Mouse (Mus musculus): ENCODE results near the gene Radil. TPM values are rescaled to one million over a fixed set of nuclear protein-coding genes. Genes with fewer than 3 reads are reported as not detected.

The Radil gene
- total and polyA plus RNA-seq, 3 experiments: not detected

DNA sequence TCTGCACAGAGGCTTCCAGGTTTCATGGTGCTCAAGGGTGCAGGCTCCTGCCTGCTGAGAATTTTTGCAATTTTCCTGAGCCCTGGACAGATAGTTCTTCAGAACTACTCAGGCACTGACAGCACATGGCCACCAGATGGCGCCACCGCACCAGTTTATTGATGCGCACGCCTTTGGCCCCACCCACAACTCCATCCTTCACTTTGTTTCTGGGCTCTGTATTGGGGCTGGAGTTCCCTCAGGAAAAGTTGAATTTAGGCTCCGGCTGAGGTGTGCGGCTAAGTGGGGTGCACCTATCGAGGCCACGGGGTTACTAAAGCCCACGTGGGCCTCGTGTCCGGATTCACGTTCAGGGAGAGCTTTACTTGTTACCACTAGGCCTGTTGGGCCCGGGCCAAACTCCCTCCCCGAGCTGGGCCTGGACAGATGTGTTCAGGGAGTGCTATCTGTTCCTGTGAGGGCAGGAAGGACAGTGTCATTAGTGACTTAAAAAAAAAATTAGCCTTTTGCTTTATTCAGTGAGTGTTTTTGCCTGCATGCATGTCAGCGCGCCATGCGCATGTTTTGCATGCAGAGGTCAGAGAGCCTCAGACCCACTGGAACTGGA, 72.0 kb downstream of the Radil start:
- no peaks in the 10 kb centered on the region for H3K9me3 ChIP-seq (replicated peaks; ENCODE audit: low read length)
- peak; percentile 71 for DNase-seq (ENCODE audit: extremely low read depth)
- in situ Hi-C loops (cut with MboI; ENCODE audit: low pct_ligation_motif_present, low pct_unique_long_range_greater_than_20kb, low sequenced_read_pairs) (no loop called here), dilution Hi-C loops (cut with MboI; ENCODE audit: extremely low pct_ligation_motif_present, extremely low pct_unique_long_range_greater_than_20kb, low sequenced_read_pairs) (no loop called here)
- TF ChIP-seq GABPA (IDR thresholded peaks at IDR 0.05; ENCODE audit: insufficient replicate concordance, low read depth, low read length): no peak
- TF ChIP-seq CTCF (conservative IDR thresholded peaks at IDR 0.05 in 1 of 2, IDR thresholded peaks at IDR 0.05 in 1 of 2; ENCODE audit: low read depth in 2 of 2, low read length in 2 of 2): peak; percentile 78 to 81
- no peak for TF ChIP-seq POLR2A (IDR thresholded peaks at IDR 0.05; ENCODE audit: low read depth, low read length)
- no peak for TF ChIP-seq USF1 (IDR thresholded peaks at IDR 0.05; ENCODE audit: low read depth, low read length)
- peak; percentile 53 for TF ChIP-seq SMC3 (IDR thresholded peaks at IDR 0.05; ENCODE audit: low read depth, low read length)
- TF ChIP-seq NRF1 (IDR thresholded peaks at IDR 0.05; ENCODE audit: low read depth, low read length): 0 out of 2 replicates have a peak, but pooled peaks have one; percentile 17
- no peak for TF ChIP-seq E2F4 (IDR thresholded peaks at IDR 0.05; ENCODE audit: insufficient replicate concordance, low read depth, low read length)
- peak; percentile 60 for TF ChIP-seq RAD21 (IDR thresholded peaks at IDR 0.05; ENCODE audit: low read depth, low read length)
- TF ChIP-seq TCF12 (IDR thresholded peaks at IDR 0.05; ENCODE audit: low read depth, low read length): no peak
- no peaks in the 10 kb centered on the region for H3K4me1 ChIP-seq (ENCODE audit: control insufficient read depth in 1 of 2, insufficient read depth in 2 of 2)
- no peak overlapping the region for H3K4me3 ChIP-seq (replicated peaks in 1 of 3; ENCODE audit: low read depth in 2 of 3, low read length in 2 of 3, poor library complexity in 1 of 3)
- no peak overlapping the region for H3K27ac ChIP-seq (ENCODE audit: insufficient read depth, low read depth)
- H3K27me3 ChIP-seq (replicated peaks): no peaks in the 10 kb centered on the region
- H3K9ac ChIP-seq (ENCODE audit: insufficient read depth, low read depth): no peak overlapping the region
- peaks cover 32 to 51% of the 10 kb centered on the region in 2 experiments for H3K36me3 ChIP-seq (replicated peaks in 1 of 2; ENCODE audit: control insufficient read depth in 1 of 2, insufficient read depth in 1 of 2, low read length in 1 of 2)
- H3K79me2 ChIP-seq (replicated peaks; ENCODE audit: control insufficient read depth, extremely low read depth, insufficient read depth, poor library complexity, severe bottlenecking): no peaks in the 10 kb centered on the region
- H3K4me2 ChIP-seq (ENCODE audit: insufficient read depth, low read depth, poor library complexity, severe bottlenecking): no peak overlapping the region

DNA sequence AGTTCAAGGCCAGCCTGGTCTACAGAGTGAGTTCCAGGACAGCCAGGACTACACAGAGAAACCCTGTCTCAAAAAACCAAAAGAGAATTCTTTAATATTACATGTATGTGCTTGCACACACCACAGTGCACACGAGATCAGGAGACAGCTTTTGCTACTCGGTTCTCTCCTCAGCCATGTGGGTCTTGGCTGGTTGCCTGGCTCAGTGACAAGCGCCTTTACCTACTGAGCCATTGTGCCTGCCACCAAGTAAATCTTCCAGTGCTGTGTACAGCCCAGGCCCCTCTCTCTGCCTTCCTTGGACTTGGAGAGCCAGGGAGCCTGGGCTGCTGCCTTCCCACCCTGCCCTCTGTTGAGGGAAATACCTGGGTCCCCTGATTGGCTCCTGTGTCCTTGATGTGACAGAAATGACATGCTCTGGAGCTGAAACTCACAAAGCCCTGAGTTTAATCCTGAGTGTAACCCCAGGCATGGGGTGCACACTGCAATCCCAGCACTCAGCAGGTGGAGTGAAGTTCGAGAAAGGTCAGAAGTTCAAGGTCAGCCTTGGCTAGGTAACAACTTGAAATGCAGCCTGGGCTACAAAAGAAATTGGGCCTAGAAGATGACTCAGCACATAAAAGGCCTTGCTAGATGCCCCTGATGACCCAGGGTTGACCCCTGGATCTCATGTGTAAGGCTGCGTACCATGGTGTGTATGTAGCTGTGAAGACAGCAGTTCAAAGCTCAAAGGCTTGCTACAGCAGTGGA, 72.9 kb downstream of the Radil start:
- in situ Hi-C loops (cut with MboI; ENCODE audit: low pct_ligation_motif_present, low pct_unique_long_range_greater_than_20kb, low sequenced_read_pairs) (no loop called here), dilution Hi-C loops (cut with MboI; ENCODE audit: extremely low pct_ligation_motif_present, extremely low pct_unique_long_range_greater_than_20kb, low sequenced_read_pairs) (no loop called here)
- TF ChIP-seq USF2 (conservative IDR thresholded peaks at IDR 0.05; ENCODE audit: low read depth, low read length) (no peak), UBTF (IDR thresholded peaks at IDR 0.05; ENCODE audit: low read depth, low read length) (no peak), CHD2 (IDR thresholded peaks at IDR 0.05; ENCODE audit: low read length) (no peak), PAX5 (IDR thresholded peaks at IDR 0.05; ENCODE audit: low read length) (no peak), NELFE (IDR thresholded peaks at IDR 0.05; ENCODE audit: low read depth, low read length) (no peak), CTCF (conservative IDR thresholded peaks at IDR 0.05 in 1 of 2, IDR thresholded peaks at IDR 0.05 in 1 of 2; ENCODE audit: low read depth in 2 of 2, low read length in 2 of 2) (no peak), POLR2A (IDR thresholded peaks at IDR 0.05; ENCODE audit: low read depth, low read length) (no peak), KAT2A (IDR thresholded peaks at IDR 0.05; ENCODE audit: insufficient replicate concordance, low read length) (no peak), POLR2AphosphoS2 (IDR thresholded peaks at IDR 0.05; ENCODE audit: low read depth, low read length) (no peak), HCFC1 (IDR thresholded peaks at IDR 0.05; ENCODE audit: low read depth, low read length) (no peak), MAZ (IDR thresholded peaks at IDR 0.05; ENCODE audit: low read depth, low read length) (no peak), MYC (IDR thresholded peaks at IDR 0.05; ENCODE audit: low read depth, low read length) (no peak), IRF4 (IDR thresholded peaks at IDR 0.05; ENCODE audit: low read depth, low read length) (no peak), BHLHE40 (IDR thresholded peaks at IDR 0.05; ENCODE audit: low read depth, low read length) (no peak), ETS1 (conservative IDR thresholded peaks at IDR 0.05; ENCODE audit: low read depth, low read length) (no peak), JUND (conservative IDR thresholded peaks at IDR 0.05; ENCODE audit: low read depth, low read length) (no peak), ZKSCAN1 (IDR thresholded peaks at IDR 0.05; ENCODE audit: borderline replicate concordance, low read depth, low read length) (no peak), SIN3A (IDR thresholded peaks at IDR 0.05; ENCODE audit: low read length) (no peak)
- Histone ChIP-seq H3K27me3 (replicated peaks) (no peaks in the 10 kb centered on the region), H3K4me3 (replicated peaks in 1 of 3; ENCODE audit: low read depth in 2 of 3, low read length in 2 of 3, poor library complexity in 1 of 3) (no peak overlapping the region), H3K4me2 (ENCODE audit: insufficient read depth, low read depth, poor library complexity, severe bottlenecking) (no peak overlapping the region), H3K9ac (ENCODE audit: insufficient read depth, low read depth) (no peak overlapping the region), H3K36me3 (replicated peaks in 1 of 2; ENCODE audit: control insufficient read depth in 1 of 2, insufficient read depth in 1 of 2, low read length in 1 of 2) (peaks cover 37 to 60% of the 10 kb centered on the region in 2 experiments), H3K4me1 (ENCODE audit: control insufficient read depth in 1 of 2, insufficient read depth in 2 of 2) (no peaks in the 10 kb centered on the region), H3K9me3 (replicated peaks; ENCODE audit: low read length) (no peaks in the 10 kb centered on the region), H3K27ac (ENCODE audit: insufficient read depth, low read depth) (no peak overlapping the region), H3K79me2 (replicated peaks; ENCODE audit: control insufficient read depth, extremely low read depth, insufficient read depth, poor library complexity, severe bottlenecking) (no peaks in the 10 kb centered on the region)
- DNase-seq (ENCODE audit: extremely low read depth): no peak
